Mouse (Mus musculus) ES-Bruce4 (cell line): Measurements from ENCODE around the gene Adar. TPM values are rescaled to one million over a fixed set of nuclear protein-coding genes. Genes with fewer than 3 reads are reported as not detected.

Experiments
- H3K27ac ChIP-seq: 2 replicates; pipeline ENCODE4 v1.5.1; 2012; ENCODE audit warnings: low read length, inconsistent platforms; ENCODE audit not compliant: insufficient read depth
- H3K27me3 ChIP-seq: 2 replicates; pipeline ENCODE4 v1.6.1; 2012; ENCODE audit warnings: mild to moderate bottlenecking, low read length, inconsistent platforms; ENCODE audit not compliant: control insufficient read depth, poor library complexity, insufficient read depth, severe bottlenecking
- H3K36me3 ChIP-seq: 2 replicates; pipeline ENCODE4 v1.6.1; 2012; ENCODE audit warnings: inconsistent platforms, mild to moderate bottlenecking, low read length, moderate library complexity; ENCODE audit not compliant: control insufficient read depth, poor library complexity, insufficient read depth, severe bottlenecking
- H3K4me1 ChIP-seq: one replicate; pipeline ENCODE4 v1.8.1; 2011; ENCODE audit warnings: low read length; ENCODE audit not compliant: control insufficient read depth, insufficient read depth
- H3K4me3 ChIP-seq: 2 replicates; pipeline ENCODE4 v1.5.1; 2011; ENCODE audit warnings: low read depth, mild to moderate bottlenecking, low read length
- H3K9ac ChIP-seq: 2 replicates; pipeline ENCODE4 v1.6.1; 2012; ENCODE audit warnings: low read depth, mild to moderate bottlenecking, inconsistent platforms; ENCODE audit not compliant: poor library complexity, severe bottlenecking
- H3K9me3 ChIP-seq: replicated peaks from 2 replicates; pipeline ENCODE4 v1.6.1; 2012; ENCODE audit warnings: mild to moderate bottlenecking, low read length, inconsistent platforms; ENCODE audit not compliant: control insufficient read depth, poor library complexity, insufficient read depth, severe bottlenecking
- CTCF ChIP-seq: IDR thresholded peaks from one replicate; pipeline ENCODE4 v1.8.1; 2011; ENCODE audit warnings: low read depth, low read length
- EP300 ChIP-seq: IDR thresholded peaks from 2 replicates; pipeline ENCODE4 v1.6.1; 2011; ENCODE audit warnings: low read depth, low read length; ENCODE audit not compliant: insufficient read depth
- POLR2A ChIP-seq: IDR thresholded peaks from one replicate; pipeline ENCODE4 v1.8.1; 2011; ENCODE audit warnings: low read length; ENCODE audit not compliant: insufficient read depth
- polyA plus RNA-seq: library from polyadenylated mRNA; stranded (reverse); fragments of >200 nt; gene quantifications from 2 replicates; pipeline ENCODE4 v1.2.4, GENCODE M21; 2011; ENCODE audit warnings: low read depth; ENCODE audit not compliant: missing spikeins, insufficient read depth, insufficient read length

The Adar gene
- polyA plus RNA-seq, 1 experiment = 36.7 TPM

- no peak overlapping the region for H3K4me3 ChIP-seq
- H3K27ac ChIP-seq = no peak overlapping the region
- peak; percentile 62 for TF ChIP-seq CTCF
- TF ChIP-seq POLR2A = no peak
These were observed 12.2 kb downstream of the Adar start for GRCm38 (mm10) chr3:89727028-89727427.

GRCm38 (mm10) chr3:89728848-89729247 lies 14.0 kb downstream of the Adar start:
- TF ChIP-seq EP300 (no peak), CTCF (no peak), POLR2A (no peak)

More at GRCm38 (mm10) chr3:89727028-89727427, 12.2 kb downstream of the Adar start:
- H3K9me3 ChIP-seq = no peaks in the 10 kb centered on the region
- H3K9ac ChIP-seq = no peak overlapping the region
- H3K27me3 ChIP-seq = no peaks in the 10 kb centered on the region
- no peaks in the 10 kb centered on the region for H3K36me3 ChIP-seq
- H3K4me1 ChIP-seq = no peaks in the 10 kb centered on the region

GRCm38 (mm10) chr3:89730350-89731331 lies 15.8 kb downstream of the Adar start:
- no peaks in the 10 kb centered on the region for H3K27me3 ChIP-seq
- no peaks in the 10 kb centered on the region for H3K4me1 ChIP-seq
- H3K9ac ChIP-seq = peak overlapping the region; percentile 44
- TF ChIP-seq CTCF (no peak), POLR2A (no peak), EP300 (no peak)
- no peaks in the 10 kb centered on the region for H3K9me3 ChIP-seq
- no peak overlapping the region for H3K27ac ChIP-seq
- peak overlapping the region; percentile 79 for H3K4me3 ChIP-seq
- H3K36me3 ChIP-seq = no peaks in the 10 kb centered on the region; the same call in 1 of the 2 replicates

More at GRCm38 (mm10) chr3:89728848-89729247, 14.0 kb downstream of the Adar start:
- Histone ChIP-seq H3K4me3 (no peak overlapping the region), H3K36me3 (no peaks in the 10 kb centered on the region), H3K27me3 (no peaks in the 10 kb centered on the region), H3K27ac (no peak overlapping the region), H3K4me1 (no peaks in the 10 kb centered on the region), H3K9ac (no peak overlapping the region), H3K9me3 (no peaks in the 10 kb centered on the region)

GRCm38 (mm10) chr3:89732091-89732490 lies 17.3 kb downstream of the Adar start:
- H3K4me3 ChIP-seq = no peak overlapping the region
- H3K9me3 ChIP-seq = no peaks in the 10 kb centered on the region
- no peaks in the 10 kb centered on the region; the same call in 1 of the 2 replicates for H3K36me3 ChIP-seq
- no peak for TF ChIP-seq CTCF
- no peak for TF ChIP-seq POLR2A
- no peak for TF ChIP-seq EP300
- no peaks in the 10 kb centered on the region for H3K27me3 ChIP-seq
- H3K9ac ChIP-seq = no peak overlapping the region
- no peaks in the 10 kb centered on the region for H3K4me1 ChIP-seq
- no peak overlapping the region for H3K27ac ChIP-seq

GRCm38 (mm10) chr3:89738509-89738908 lies 23.7 kb downstream of the Adar start:
- H3K27me3 ChIP-seq = no peaks in the 10 kb centered on the region
- H3K4me1 ChIP-seq = no peaks in the 10 kb centered on the region
- H3K9ac ChIP-seq = no peak overlapping the region
- H3K36me3 ChIP-seq = peaks cover 4% of the 10 kb centered on the region
- H3K9me3 ChIP-seq = no peaks in the 10 kb centered on the region
- no peak overlapping the region for H3K27ac ChIP-seq
- TF ChIP-seq CTCF (no peak), EP300 (no peak), POLR2A (no peak)
- no peak overlapping the region for H3K4me3 ChIP-seq

GRCm38 (mm10) chr3:89752307-89752706 lies 37.5 kb downstream of the Adar start:
- Histone ChIP-seq H3K27me3 (no peaks in the 10 kb centered on the region), H3K4me3 (no peak overlapping the region), H3K9me3 (no peaks in the 10 kb centered on the region), H3K4me1 (no peaks in the 10 kb centered on the region), H3K9ac (no peak overlapping the region), H3K27ac (no peak overlapping the region), H3K36me3 (peaks cover 8% of the 10 kb centered on the region; the same call in 1 of the 2 replicates)
- TF ChIP-seq EP300 = no peak
- TF ChIP-seq CTCF = no peak
- no peak for TF ChIP-seq POLR2A
